Mouse (Mus musculus): ENCODE measurements at regions not wholly inside any gene's neighbourhood (a gene's known extent, or its start where the extent isn't known, plus 50 kb on each side); places are given as distances from the start of the nearest gene placed in this dataset.
A peak's percentile ranks its signal among the peaks of the same experiment; 100 is the strongest.

- no peak for DNase-seq (ENCODE audit: low spot score in 2 of 2)
Observed at GRCm38 (mm10) chr15:13455560-13456219, 282.2 kb upstream of the Cdh6 start.

DNA sequence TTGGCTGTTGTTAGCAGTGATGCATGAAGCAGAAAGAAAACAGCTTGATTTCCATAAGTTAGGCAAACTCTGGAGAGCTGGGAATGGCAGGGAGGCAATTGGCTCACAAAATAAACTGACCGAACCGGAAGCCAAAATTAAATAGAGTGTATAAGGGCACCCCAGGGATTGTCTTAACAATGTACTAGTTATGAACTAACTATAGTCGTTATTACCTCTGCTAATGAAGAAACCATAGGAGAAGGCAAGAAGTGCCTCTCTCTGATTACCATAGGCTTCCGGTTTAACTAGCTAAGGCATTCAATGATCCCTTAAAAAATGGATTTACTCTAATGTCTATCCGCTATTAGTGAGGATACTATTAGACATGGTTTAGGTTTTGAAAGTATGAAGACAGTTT is 276.9 kb upstream of the Cdh6 start:
- DNase-seq (ENCODE audit: low spot score in 2 of 2), result no peak

GRCm38 (mm10) chr15:13434608-13435007 is 261.1 kb upstream of the Cdh6 start:
- DNase-seq (ENCODE audit: low spot score in 2 of 2), result no peak

DNA sequence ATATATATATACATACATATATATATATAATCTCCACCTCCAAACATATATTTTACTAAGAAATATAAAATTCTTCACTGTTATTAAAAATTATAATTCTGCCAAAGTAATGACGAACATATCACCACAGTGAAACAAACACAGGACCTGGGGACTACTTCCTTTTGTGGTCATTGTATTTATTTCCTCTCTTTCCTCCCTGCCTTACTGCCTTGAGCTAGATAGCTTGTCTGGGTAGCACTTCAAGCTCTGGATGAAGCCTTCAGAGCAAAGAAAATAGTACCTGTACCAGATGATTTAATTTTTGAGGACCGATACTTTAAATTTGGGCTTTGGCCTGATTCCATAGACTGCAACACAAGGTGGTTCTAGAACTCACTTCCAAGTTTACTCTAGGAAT is 259.5 kb upstream of the Cdh6 start:
- DNase-seq (ENCODE audit: low spot score in 2 of 2), result no peak

- DNase-seq (ENCODE audit: low spot score in 2 of 2), result no peak
Observed at GRCm38 (mm10) chr15:13419616-13420015, 246.1 kb upstream of the Cdh6 start.

- no peak for DNase-seq (ENCODE audit: low spot score in 2 of 2)
Observed at GRCm38 (mm10) chr15:13410065-13410688, 236.7 kb upstream of the Cdh6 start.

GRCm38 (mm10) chr15:13393155-13393554 is 219.7 kb upstream of the Cdh6 start:
- DNase-seq (ENCODE audit: low spot score in 2 of 2), result no peak

DNA sequence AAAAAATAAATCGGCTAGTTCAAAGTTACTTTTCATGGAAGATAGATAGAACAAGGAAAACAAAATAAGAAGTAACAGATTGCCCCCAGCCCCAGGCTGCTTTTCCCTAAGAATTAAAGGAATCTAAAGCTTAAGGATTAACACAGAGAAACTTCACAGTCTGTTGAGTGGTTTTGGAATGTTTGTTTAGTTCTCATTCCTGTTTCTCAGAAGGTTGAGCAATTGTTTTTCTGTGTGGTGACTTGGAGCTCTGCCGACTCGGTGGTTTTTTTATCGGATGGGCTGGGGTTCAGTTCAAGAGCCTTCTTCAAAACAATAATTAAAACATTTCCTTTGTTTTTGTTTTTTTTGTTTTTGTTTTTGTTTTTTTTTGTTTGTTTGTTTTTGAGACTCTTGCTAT is 217.9 kb upstream of the Cdh6 start:
- DNase-seq (ENCODE audit: low spot score in 2 of 2), result no peak

- no peak for DNase-seq (ENCODE audit: low spot score in 2 of 2)
Observed at GRCm38 (mm10) chr15:13384815-13385214, 211.3 kb upstream of the Cdh6 start.

- no peak for DNase-seq (ENCODE audit: low spot score in 2 of 2)
Observed at GRCm38 (mm10) chr15:13375590-13375989, 202.1 kb upstream of the Cdh6 start.

DNA sequence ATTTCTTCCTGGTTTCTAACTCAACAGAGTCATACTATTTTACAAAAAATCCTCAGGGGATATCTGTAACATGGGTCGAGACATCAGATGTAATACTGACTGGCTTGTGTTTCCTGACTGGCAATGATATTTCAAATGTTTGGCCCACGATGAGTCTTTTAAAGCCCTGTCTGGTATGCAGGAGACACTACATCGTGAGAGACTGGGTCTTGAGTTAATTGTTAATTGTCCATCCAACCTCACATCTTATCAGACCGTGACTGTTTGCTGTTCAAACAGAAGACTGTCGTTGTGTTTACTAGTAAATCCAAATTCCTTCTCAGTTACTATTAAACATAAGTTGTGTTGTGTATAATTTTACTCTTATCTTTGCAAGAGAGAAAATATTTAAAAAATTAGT is 195.3 kb upstream of the Cdh6 start:
- no peak for DNase-seq (ENCODE audit: low spot score in 2 of 2)

- no peak for DNase-seq (ENCODE audit: low spot score in 2 of 2)
Observed at GRCm38 (mm10) chr15:13367291-13367954, 193.9 kb upstream of the Cdh6 start.

GRCm38 (mm10) chr15:13366606-13367005 is 193.1 kb upstream of the Cdh6 start:
- DNase-seq (ENCODE audit: low spot score in 2 of 2), result no peak

GRCm38 (mm10) chr15:13360741-13361140 is 187.3 kb upstream of the Cdh6 start:
- no peak for DNase-seq (ENCODE audit: low spot score in 2 of 2)

GRCm38 (mm10) chr15:13359026-13359425 is 185.6 kb upstream of the Cdh6 start:
- no peak for DNase-seq (ENCODE audit: low spot score in 2 of 2)

- no peak for DNase-seq (ENCODE audit: low spot score in 2 of 2)
Observed at GRCm38 (mm10) chr15:13350321-13350720, 176.8 kb upstream of the Cdh6 start.

DNA sequence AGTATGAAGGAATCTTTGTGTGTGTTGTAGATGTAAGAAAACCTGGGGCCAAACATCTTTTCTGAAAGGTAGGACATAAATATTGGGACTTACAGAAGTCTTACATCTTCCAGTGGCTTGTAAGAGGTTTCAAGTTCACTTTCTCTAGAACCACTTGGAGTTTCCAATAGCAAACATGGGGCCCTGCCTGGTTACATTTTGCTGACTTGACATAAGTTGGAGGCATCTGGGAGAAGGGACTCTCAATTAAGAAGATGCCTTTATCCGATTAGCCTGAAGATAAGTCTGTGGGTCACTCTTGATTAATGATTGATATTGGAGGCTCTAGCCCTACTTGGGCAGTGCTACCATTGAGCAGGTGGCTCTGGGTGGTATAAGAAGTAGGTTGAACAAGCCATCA is 162.9 kb upstream of the Cdh6 start:
- DNase-seq (ENCODE audit: low spot score in 2 of 2), result no peak

- DNase-seq (ENCODE audit: low spot score in 2 of 2), result no peak
Observed at GRCm38 (mm10) chr15:13324439-13324838, 151.0 kb upstream of the Cdh6 start.

GRCm38 (mm10) chr15:13320599-13321348 is 147.3 kb upstream of the Cdh6 start:
- DNase-seq (ENCODE audit: low spot score in 2 of 2), result no peak

DNA sequence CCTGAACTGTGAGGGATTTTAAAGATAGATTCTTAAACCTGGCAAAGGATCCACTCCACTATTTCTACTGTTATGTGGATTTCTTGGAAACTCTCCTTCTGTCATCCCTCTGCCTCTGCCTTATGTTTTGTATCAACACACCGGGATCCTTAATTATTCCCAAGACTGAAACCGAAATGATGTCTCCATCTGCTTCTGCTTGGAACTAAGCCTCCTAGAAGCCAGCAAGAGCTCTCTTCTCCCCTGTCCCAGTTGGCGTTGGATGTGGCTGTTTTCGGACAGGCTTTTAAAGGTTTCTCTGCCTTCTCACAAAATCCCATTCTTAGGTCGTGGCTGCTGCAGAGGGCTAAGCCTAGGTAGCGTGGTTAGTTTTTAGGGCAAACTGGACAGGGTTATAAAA is 131.1 kb upstream of the Cdh6 start:
- DNase-seq (ENCODE audit: low spot score in 2 of 2), result peak in 1 of 2 experiments; percentile 23

DNA sequence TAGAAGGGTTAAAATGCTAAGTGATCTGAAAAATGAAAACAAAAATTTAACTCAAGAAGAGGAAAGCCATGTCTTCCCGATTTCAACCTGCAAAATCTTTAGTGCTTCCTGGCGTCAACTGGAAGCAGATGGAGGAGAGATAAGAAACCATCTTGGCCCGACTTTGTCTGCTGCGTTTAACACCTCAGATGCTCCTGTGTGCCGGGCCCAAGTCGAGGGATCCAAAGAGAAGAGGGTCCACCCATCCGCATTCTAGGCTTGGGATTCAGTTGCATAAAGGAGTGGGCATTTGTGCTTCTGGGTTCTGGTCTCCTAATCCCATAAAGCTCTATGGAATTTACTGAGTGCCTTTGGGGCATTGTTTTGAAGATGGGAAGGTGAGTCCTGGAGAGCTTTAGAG is 130.0 kb upstream of the Cdh6 start:
- DNase-seq (ENCODE audit: low spot score in 2 of 2), result no peak

DNA sequence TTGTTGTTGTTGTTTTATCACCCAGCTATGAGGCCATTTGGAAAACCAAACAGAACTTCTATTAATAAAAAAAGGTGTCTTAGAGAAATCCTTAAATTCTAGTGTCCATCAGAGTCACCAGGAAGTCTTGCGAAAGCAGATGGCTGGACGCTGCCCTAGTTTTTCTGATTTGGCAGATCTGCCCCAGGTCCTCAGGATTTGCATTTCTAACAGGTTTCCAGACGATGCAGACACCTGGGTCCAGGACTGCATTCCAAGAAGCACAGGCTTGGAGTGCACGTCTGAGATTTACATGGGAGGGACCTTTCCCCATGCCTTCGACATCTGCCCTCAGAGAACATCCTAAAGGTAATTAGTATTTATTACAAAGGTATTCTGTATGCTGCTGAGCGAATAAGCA is 129.2 kb upstream of the Cdh6 start:
- DNase-seq (ENCODE audit: low spot score in 2 of 2), result no peak

Data from left cerebral cortex, adult 8-10 months (tissue).